Mouse (Mus musculus): ENCODE results near the gene Egfl7. TPM values are rescaled to one million over a fixed set of nuclear protein-coding genes. Genes with fewer than 3 reads are reported as not detected.

Gene Egfl7
- polyA plus RNA-seq, 1 experiment from 2014 or later: 61.7 TPM

- H3K27me3 ChIP-seq (replicated peaks; ENCODE audit: control insufficient read depth, insufficient read depth, low read length): no peaks in the 10 kb centered on the region
- no peaks in the 10 kb centered on the region for H3K9me3 ChIP-seq (ENCODE audit: control insufficient read depth, low read length)
- no peak overlapping the region for H3K4me2 ChIP-seq (ENCODE audit: low read length)
- peaks cover 23% of the 10 kb centered on the region for H3K36me3 ChIP-seq (ENCODE audit: control insufficient read depth, insufficient read depth)
- WGBS: 80% methylated on average over 4 of the region's 4 CpGs
- H3K27ac ChIP-seq (ENCODE audit: low read length): no peak overlapping the region
- peaks cover 21% of the 10 kb centered on the region for H3K4me1 ChIP-seq (replicated peaks; ENCODE audit: control insufficient read depth, insufficient read depth, low read length)
- ATAC-seq: no peak
- no peak overlapping the region for H3K4me3 ChIP-seq (replicated peaks; ENCODE audit: low read length)
- no peak overlapping the region for H3K9ac ChIP-seq (replicated peaks; ENCODE audit: low read depth, low read length)
These were observed 57.6 kb downstream of the Egfl7 start for GRCm38 (mm10) chr2:26637316-26637932.

GRCm38 (mm10) chr2:26638039-26638438 is 58.2 kb downstream of the Egfl7 start:
- Histone ChIP-seq H3K27me3 (replicated peaks; ENCODE audit: control insufficient read depth, insufficient read depth, low read length) (no peaks in the 10 kb centered on the region), H3K9ac (replicated peaks; ENCODE audit: low read depth, low read length) (no peak overlapping the region), H3K9me3 (ENCODE audit: control insufficient read depth, low read length) (no peaks in the 10 kb centered on the region), H3K4me3 (replicated peaks; ENCODE audit: low read length) (no peak overlapping the region), H3K4me1 (replicated peaks; ENCODE audit: control insufficient read depth, insufficient read depth, low read length) (peaks cover 19% of the 10 kb centered on the region), H3K36me3 (ENCODE audit: control insufficient read depth, insufficient read depth) (peaks cover 23% of the 10 kb centered on the region), H3K27ac (ENCODE audit: low read length) (no peak overlapping the region), H3K4me2 (ENCODE audit: low read length) (peak overlapping the region; percentile 61; the same call in 1 of the 2 replicates)
- 84% methylated on average over 5 of the region's 5 CpGs for WGBS
- ATAC-seq: no peak

- ATAC-seq: no peak
- H3K27me3 ChIP-seq (replicated peaks; ENCODE audit: control insufficient read depth, insufficient read depth, low read length): no peaks in the 10 kb centered on the region
- no peak overlapping the region for H3K27ac ChIP-seq (ENCODE audit: low read length)
- peaks cover 19% of the 10 kb centered on the region for H3K4me1 ChIP-seq (replicated peaks; ENCODE audit: control insufficient read depth, insufficient read depth, low read length)
- H3K36me3 ChIP-seq (ENCODE audit: control insufficient read depth, insufficient read depth): peaks cover 23% of the 10 kb centered on the region
- no peaks in the 10 kb centered on the region for H3K9me3 ChIP-seq (ENCODE audit: control insufficient read depth, low read length)
- no peak overlapping the region for H3K9ac ChIP-seq (replicated peaks; ENCODE audit: low read depth, low read length)
- H3K4me3 ChIP-seq (replicated peaks; ENCODE audit: low read length): peak overlapping the region; percentile 57
- WGBS: 69% methylated on average over 5 of the region's 5 CpGs
- peak overlapping the region; percentile 61 for H3K4me2 ChIP-seq (ENCODE audit: low read length)
These were observed 58.8 kb downstream of the Egfl7 start for GRCm38 (mm10) chr2:26638572-26638971.

- Histone ChIP-seq H3K4me1 (replicated peaks; ENCODE audit: control insufficient read depth, insufficient read depth, low read length) (peaks cover 19% of the 10 kb centered on the region), H3K27ac (ENCODE audit: low read length) (no peak overlapping the region), H3K9ac (replicated peaks; ENCODE audit: low read depth, low read length) (peak overlapping the region; percentile 87), H3K9me3 (ENCODE audit: control insufficient read depth, low read length) (no peaks in the 10 kb centered on the region), H3K27me3 (replicated peaks; ENCODE audit: control insufficient read depth, insufficient read depth, low read length) (no peaks in the 10 kb centered on the region), H3K36me3 (ENCODE audit: control insufficient read depth, insufficient read depth) (peaks cover 23% of the 10 kb centered on the region), H3K4me3 (replicated peaks; ENCODE audit: low read length) (peak overlapping the region; percentile 57), H3K4me2 (ENCODE audit: low read length) (peak overlapping the region; percentile 61)
- 5% methylated on average over 8 of the region's 8 CpGs for WGBS
- peak; percentile 49 for ATAC-seq
These were observed 59.3 kb downstream of the Egfl7 start for GRCm38 (mm10) chr2:26639083-26639482.

- Histone ChIP-seq H3K27me3 (replicated peaks; ENCODE audit: control insufficient read depth, insufficient read depth, low read length) (no peaks in the 10 kb centered on the region), H3K36me3 (ENCODE audit: control insufficient read depth, insufficient read depth) (peaks cover 19% of the 10 kb centered on the region; the same call in 1 of the 2 replicates), H3K4me1 (replicated peaks; ENCODE audit: control insufficient read depth, insufficient read depth, low read length) (peaks cover 19% of the 10 kb centered on the region), H3K27ac (ENCODE audit: low read length) (peak overlapping the region; percentile 36), H3K9me3 (ENCODE audit: control insufficient read depth, low read length) (no peaks in the 10 kb centered on the region), H3K4me3 (replicated peaks; ENCODE audit: low read length) (peak overlapping the region; percentile 57), H3K9ac (replicated peaks; ENCODE audit: low read depth, low read length) (peak overlapping the region; percentile 87), H3K4me2 (ENCODE audit: low read length) (peak overlapping the region; percentile 61)
- 5% methylated on average over 49 of the region's 49 CpGs for WGBS
- peak; percentile 89 for ATAC-seq
These were observed 60.3 kb downstream of the Egfl7 start for GRCm38 (mm10) chr2:26639838-26640830.

- no peaks in the 10 kb centered on the region for H3K27me3 ChIP-seq (replicated peaks; ENCODE audit: control insufficient read depth, insufficient read depth, low read length)
- peaks cover 19% of the 10 kb centered on the region for H3K4me1 ChIP-seq (replicated peaks; ENCODE audit: control insufficient read depth, insufficient read depth, low read length)
- peaks cover 11% of the 10 kb centered on the region; the same call in 1 of the 2 replicates for H3K36me3 ChIP-seq (ENCODE audit: control insufficient read depth, insufficient read depth)
- WGBS: 80% methylated on average over 7 of the region's 7 CpGs
- H3K27ac ChIP-seq (ENCODE audit: low read length): no peak overlapping the region
- H3K4me3 ChIP-seq (replicated peaks; ENCODE audit: low read length): no peak overlapping the region
- no peak overlapping the region for H3K9ac ChIP-seq (replicated peaks; ENCODE audit: low read depth, low read length)
- no peak for ATAC-seq
- H3K9me3 ChIP-seq (ENCODE audit: control insufficient read depth, low read length): no peaks in the 10 kb centered on the region
- H3K4me2 ChIP-seq (ENCODE audit: low read length): no peak overlapping the region
These were observed 61.3 kb downstream of the Egfl7 start for GRCm38 (mm10) chr2:26641006-26641647.

MicroRNAs within 50 kb of the gene (microRNA counts, 519-probe panel; counts per million panel counts)
- microRNA mmu-miR-126-3p (3,611 counts per million, percentile 89 among the panel's probes with 10 or more counts), microRNA mmu-miR-126-5p (2,809 counts per million, percentile 72 among the panel's probes with 10 or more counts)

Small RNA genes lying within 50 kb of the gene (microRNA-seq; reads per million reads assigned to microRNA genes)
- gene Mir126a: not detected
- not detected for gene Mir126b

Other genes with a start within 250 kb of the Egfl7 start
- 30.4 and 32.5 TPM in 2 replicates for gene Dnlz, start 227.9 kb upstream of the Egfl7 start, polyA plus RNA-seq (2015; fragmentation: Nextera tagmentation; extraction: Ambion mirVana)
- gene Card9, start 219.1 kb upstream of the Egfl7 start, polyA plus RNA-seq (2015; fragmentation: Nextera tagmentation; extraction: Ambion mirVana): 2.2 and 2.3 TPM in 2 replicates
- gene Snapc4, start 199.4 kb upstream of the Egfl7 start, polyA plus RNA-seq (2015; fragmentation: Nextera tagmentation; extraction: Ambion mirVana): 32.1 and 42.6 TPM in 2 replicates
- gene Entr1, start 190.7 kb upstream of the Egfl7 start, polyA plus RNA-seq (2015; fragmentation: Nextera tagmentation; extraction: Ambion mirVana): 194 and 208 TPM in 2 replicates
- gene Pmpca, start 190.7 kb upstream of the Egfl7 start, polyA plus RNA-seq (2015; fragmentation: Nextera tagmentation; extraction: Ambion mirVana): 95.3 and 100 TPM in 2 replicates
- gene Inpp5e, start 170.8 kb upstream of the Egfl7 start, polyA plus RNA-seq (2015; fragmentation: Nextera tagmentation; extraction: Ambion mirVana): 19.8 and 23.9 TPM in 2 replicates
- gene Sec16a, start 134.8 kb upstream of the Egfl7 start, polyA plus RNA-seq (2015; fragmentation: Nextera tagmentation; extraction: Ambion mirVana): 21.5 and 23.1 TPM in 2 replicates
- gene Notch1, start 63.4 kb upstream of the Egfl7 start, polyA plus RNA-seq (2015; fragmentation: Nextera tagmentation; extraction: Ambion mirVana): 20.2 and 23.6 TPM in 2 replicates
- not detected in 2 replicates for gene Gm20532, start 6.6 kb downstream of the Egfl7 start, polyA plus RNA-seq (2015; fragmentation: Nextera tagmentation; extraction: Ambion mirVana)
- gene Agpat2, start 24.4 kb downstream of the Egfl7 start, polyA plus RNA-seq (2015; fragmentation: Nextera tagmentation; extraction: Ambion mirVana): 3.7 and 4.0 TPM in 2 replicates
- gene Fam69b, start 48.4 kb downstream of the Egfl7 start, polyA plus RNA-seq (2015; fragmentation: Nextera tagmentation; extraction: Ambion mirVana): 106 and 125 TPM in 2 replicates
- gene Lcn4, start 91.3 kb downstream of the Egfl7 start, polyA plus RNA-seq (2015; fragmentation: Nextera tagmentation; extraction: Ambion mirVana): not detected in 2 replicates